Mouse (Mus musculus): ENCODE measurements around the gene Gm44805.

DNA sequence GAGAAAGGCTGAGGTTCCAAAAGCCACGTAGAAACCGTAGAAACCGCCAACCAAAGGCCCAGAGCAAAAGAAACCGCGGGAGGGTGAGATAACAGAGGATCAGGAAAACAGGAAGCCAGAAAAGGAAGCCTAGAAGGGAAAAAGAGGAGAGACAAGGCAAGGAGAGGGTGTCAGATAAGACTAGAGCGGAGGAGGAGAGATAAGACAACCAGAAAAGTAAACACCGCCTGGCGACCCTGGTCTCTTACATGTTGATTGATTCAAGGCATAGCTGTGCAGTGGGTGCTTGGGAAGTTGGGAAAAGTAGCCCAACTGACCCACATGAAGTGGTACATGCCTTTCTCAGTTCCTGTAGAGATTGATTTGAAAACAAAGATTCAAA is 14.0 kb upstream of the Gm44805 start:
- TF ChIP-seq CTCF (IDR thresholded peaks at IDR 0.05) (no peak), EP300 (IDR thresholded peaks at IDR 0.05) (no peak)
